Mouse (Mus musculus) adrenal gland, postnatal 14 days (tissue): Measurements from ENCODE around the gene Ntn5. TPM values are rescaled to one million over a fixed set of nuclear protein-coding genes. Genes with fewer than 3 reads are reported as not detected.
"Not testable (repeated sequence)": the region's sequence is repeated elsewhere in the genome, so short reads cannot be mapped to it uniquely, and the experiment has no call there.

Experiments used
- DNase-seq: peaks from one replicate; pipeline ENCODE4 v3.0.0; 2021; ENCODE audit warnings: mixed read lengths
- long read RNA-seq, 2 experiments: library from polyadenylated mRNA; stranded (forward); transcript quantifications; one replicate each; pipeline ENCODE4 v2.0.0; 2021
- total RNA-seq: library from RNA; stranded (reverse); gene quantifications from 2 replicates; pipeline ENCODE4 v1.2.3, GENCODE M21; 2021

The Ntn5 gene
- total RNA-seq = 0.26 TPM in 1 of 2 replicates, not detected in the other
- long read RNA-seq, experiment 1, partial matches to known transcripts = 0 of 1 reads
- long read RNA-seq, experiment 1, other reads (novel, unspliced or antisense) = 0 of 1 reads
- long read RNA-seq, experiment 2 = 0 reads

- DNase-seq = no peak
These were observed at the start of gene Ntn5 for GRCm38 (mm10) chr7:45683396-45684050. Ntn5 (plus strand) TSS chr7:45684022.

- DNase-seq = no peak
These were observed 48.7 kb upstream of the Ntn5 start for GRCm38 (mm10) chr7:45634946-45635681.

DNA sequence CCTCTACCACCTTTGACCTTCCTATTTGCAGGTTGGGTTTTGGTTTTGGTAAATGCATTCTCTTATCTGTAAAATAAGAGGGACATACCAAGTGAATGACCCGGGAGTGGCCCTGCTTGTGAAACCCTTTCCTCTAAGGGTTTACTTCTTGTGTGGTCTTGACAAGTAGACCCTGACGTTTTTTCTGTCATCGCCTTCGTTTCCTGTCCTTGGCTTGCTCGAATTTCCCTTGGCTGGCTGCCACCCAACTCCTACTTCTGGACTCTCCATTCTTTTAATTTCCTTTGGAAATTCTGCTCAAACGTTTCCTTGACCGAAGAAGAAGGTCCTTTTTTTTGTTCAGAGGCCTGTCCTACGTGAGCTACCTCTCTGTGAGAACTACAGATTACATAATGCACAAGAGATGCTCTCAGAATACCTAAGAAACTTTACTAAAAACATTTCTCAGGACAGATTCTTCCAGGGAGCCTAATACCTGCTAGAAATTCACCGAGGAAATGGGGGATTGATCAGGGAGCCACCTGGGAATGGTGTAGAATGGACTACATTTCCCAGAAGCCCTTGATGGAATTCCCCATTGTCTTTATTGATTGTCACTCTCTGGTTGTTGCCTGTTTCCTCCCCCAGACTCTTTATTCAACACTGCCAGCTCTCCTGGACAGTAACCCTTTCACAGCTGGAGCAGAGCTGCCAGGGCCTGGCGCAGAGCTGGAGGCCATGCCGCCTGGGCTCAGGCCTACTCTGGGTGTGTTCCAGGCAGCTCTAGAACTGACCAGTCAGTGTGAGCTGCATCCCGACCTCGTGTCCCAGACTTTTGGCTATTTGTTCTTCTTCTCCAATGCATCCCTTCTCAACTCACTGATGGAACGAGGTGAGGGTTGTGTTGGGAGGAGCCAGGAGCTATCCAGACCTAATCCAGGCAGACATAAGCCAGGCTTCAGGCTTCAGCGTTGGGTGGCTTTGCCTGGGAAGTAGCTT, 47.8 kb upstream of the Ntn5 start:
- DNase-seq = peak; percentile 80

DNA sequence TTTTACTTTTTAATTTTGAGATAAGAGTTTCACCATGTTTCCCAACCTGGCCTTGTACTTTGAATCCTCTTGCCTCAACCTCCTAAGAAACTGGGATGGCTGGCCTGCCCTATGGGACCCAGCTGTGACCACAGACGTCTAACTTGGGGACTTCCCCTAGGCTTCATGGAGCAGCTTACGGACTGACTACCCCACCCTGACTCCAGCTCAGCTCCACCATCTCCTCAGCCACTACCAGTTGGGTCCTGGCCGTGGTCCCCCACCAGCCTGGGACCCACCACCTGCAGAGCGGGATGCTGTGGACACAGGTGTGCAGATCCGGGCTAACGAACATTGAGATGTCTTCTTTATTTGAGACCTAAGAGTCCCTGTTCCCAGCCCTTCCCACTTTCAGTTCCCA, 46.1 kb upstream of the Ntn5 start:
- DNase-seq = no peak

DNA sequence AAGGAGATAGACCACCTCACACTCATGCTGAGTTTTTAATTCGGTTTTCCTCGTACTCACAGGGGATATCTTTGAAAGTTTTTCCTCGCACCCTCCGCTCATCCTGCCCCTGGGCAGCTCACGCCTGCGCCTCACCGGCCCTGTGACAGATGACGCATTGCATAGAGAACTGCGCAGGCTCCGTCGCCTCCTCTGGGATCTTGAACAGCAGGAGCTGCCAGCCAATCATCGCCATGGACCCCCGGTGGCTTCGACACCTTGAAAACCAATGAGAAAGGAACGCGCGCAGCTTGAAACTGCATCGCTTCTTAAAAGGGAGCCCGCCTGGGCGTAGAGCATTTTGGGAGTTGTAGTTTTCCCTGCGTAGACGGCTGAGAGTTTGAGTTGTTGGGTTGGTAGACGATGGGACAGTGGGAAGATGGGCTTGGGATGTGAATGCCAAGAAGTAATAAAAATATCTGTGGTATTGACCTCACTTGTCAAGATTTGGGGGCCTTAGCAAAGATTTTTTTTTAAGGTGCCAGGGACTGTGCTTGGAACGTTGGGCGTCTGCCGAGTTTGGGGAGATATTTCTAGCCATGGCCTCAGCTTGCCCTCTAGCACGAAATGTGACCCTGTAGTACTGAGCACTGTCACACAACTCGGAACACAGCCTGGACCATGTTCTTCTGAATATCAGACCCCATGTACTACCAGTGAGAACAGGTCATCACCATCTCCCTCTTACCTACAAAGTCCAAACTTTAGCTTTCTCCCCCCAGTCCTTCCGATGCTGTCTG, 45.0 kb upstream of the Ntn5 start:
- DNase-seq = peak; percentile 95

GRCm38 (mm10) chr7:45639561-45640027, 44.2 kb upstream of the Ntn5 start, which contains the start of gene Mamstr:
Mamstr (plus strand) TSS chr7:45639977.
- DNase-seq = no peak

DNA sequence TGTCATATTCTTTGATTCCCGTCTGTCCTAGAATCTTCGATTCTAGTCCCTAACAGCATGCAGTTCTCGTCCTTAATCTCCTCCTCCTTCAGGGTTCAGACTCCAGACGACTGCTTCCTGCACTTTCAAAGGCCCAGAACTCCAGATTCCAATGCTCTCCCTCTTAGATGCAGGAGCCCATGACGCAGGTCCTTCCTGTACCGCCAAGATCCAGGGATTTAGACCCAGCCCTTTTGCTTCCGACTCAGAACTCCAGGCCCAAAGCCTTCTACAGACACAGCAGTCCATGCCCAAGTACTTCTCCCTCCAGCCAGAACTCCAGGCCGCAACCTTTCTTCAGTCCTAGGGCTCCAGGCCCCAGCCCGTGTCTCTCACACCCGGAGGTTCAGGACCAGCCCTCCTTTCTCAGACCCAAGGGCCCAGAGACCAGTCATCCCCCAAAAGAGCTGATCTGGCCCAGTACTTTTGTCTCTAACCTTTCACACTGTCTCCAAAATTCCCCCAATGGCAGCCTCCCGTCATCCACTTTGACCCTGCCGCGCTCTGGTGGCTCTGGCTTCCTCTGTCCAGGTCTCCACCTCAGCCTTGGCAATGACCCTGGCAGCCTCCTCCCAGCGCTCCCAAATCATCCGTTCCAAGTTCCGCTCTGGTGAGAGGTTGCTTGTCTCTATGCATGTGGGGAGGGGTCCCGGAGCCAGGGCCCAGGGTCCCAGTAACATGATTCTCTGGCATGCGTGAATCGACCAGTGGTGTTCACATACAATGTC, 43.4 kb upstream of the Ntn5 start:
- peak; percentile 48 for DNase-seq

DNA sequence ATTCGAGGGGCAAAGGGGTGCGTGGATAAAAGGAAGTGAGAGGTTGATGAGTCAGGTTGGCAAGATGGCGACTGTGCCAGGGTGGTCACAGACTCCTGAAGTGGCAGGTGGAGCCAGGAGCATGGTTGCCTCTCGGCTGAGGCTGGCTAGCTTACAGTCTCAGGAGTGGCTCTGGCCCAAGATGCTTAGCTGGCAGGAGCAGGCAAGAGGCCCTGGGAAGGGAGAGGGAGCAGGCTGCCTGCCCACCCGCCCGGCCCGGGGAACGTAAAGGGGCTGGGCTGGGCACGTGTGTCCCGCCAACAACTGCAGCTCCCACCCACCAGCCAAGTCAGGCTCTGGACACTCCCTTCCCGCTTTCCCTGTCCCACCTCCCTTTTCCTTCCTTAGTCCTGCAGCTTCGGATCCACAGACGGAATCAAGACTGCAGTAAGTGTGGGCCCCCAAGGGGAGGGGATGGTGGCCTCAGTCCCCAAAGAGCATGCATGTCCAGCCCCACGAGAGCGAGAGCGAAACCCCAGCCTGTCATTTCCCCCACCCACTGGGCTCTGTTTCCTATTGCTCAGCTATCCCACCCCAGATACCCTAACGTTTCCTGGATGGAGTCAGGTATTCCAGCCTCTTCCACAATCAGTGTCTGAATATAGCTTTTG, 42.3 kb upstream of the Ntn5 start:
- DNase-seq = no peak

- DNase-seq = no peak
These were observed 41.7 kb upstream of the Ntn5 start for GRCm38 (mm10) chr7:45642083-45642482.

DNA sequence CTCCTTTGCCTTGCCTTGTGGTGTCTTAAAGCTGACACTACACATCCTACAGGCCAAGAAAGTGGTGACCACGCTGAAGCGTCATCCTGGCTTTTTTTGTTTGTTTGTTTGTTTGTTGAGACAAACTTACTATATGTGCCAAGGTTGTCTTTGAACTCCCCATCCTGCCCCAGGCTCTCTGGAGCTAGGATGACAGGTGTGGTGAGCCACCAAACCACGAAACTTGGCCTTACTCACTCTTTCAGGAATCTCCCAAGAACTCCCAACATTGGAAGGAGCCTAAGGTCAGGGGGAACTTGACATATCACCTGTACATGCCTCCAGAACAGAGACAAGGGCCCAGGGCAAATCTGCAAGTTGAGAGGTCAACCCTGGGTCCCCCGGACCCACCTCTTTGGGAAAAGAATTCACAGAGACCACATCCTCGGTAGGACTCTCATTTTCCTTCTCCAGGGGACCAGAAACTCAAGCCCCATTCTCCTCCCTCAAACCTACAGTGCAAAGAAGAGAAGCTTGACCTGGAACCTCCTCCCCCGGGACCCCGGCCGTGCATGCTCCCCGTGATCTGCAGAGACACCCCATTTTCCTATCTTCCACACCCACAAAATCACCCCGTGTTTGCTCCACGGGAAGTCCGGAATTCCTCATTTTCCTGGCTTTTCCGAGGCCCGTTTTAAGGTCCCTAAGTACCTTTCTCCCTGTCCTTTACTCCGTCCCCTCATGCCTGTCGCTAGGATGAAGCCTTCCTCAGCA, 41.1 kb upstream of the Ntn5 start:
- no peak for DNase-seq

DNA sequence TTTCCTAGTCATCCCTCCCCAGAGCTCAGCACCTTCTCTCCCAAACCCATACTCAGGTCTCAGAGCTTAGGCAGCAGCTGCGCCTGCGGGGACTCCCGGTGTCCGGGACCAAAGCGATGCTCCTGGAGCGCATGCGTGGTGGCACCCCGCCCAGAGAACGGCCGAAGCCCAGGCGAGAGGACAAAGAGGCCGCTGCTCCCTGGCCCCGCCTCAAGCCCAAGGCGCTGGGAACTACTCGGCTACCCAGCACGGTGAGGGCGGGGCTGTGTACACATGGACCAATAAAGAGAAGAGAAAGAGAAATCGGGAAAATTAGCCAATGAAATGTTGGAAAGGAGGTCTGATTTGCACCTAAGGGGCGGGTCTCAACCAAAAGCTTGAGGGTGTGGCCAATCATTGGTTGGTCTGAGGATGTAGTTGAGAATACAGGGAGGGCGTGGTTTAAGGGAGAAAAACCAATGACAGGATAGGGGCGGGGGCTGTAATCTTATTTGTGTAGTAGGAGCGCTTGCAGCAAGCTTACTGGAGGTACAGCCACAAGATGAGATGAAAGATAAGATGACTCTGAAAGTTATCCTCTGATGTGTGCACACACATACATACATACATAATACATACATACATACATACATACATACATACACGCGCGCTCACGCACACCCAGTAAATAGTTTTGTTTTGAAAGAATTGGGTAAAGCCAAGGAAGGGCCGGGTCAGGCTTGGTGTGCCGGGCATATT, 40.2 kb upstream of the Ntn5 start:
- DNase-seq = peak; percentile 98

DNA sequence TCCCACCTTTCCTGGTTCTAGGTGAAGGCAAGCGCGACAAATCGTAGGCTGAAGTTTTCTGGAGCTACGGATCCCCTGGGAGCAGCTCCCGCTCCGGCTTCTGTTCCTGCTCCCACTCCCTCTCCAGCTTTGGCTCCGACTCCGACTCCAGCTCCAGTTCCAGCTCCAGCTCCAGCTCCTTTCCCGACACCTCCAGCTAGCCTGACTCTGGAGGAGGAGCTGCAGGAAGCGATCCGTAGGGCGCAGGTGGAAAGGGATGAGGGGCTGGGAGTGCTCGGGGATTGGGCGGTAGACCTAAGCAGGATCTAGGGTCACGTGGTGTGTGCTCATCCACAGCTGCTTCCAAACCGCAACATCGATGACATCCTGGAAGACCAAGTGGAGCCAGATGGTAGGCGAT, 39.6 kb upstream of the Ntn5 start:
- peak; percentile 64 for DNase-seq

GRCm38 (mm10) chr7:45644872-45645590, 38.8 kb upstream of the Ntn5 start:
- DNase-seq = no peak

- DNase-seq = no peak
These were observed 38.2 kb upstream of the Ntn5 start for GRCm38 (mm10) chr7:45645591-45645971.

- DNase-seq = no peak
These were observed 37.2 kb upstream of the Ntn5 start for GRCm38 (mm10) chr7:45646671-45647070.

DNA sequence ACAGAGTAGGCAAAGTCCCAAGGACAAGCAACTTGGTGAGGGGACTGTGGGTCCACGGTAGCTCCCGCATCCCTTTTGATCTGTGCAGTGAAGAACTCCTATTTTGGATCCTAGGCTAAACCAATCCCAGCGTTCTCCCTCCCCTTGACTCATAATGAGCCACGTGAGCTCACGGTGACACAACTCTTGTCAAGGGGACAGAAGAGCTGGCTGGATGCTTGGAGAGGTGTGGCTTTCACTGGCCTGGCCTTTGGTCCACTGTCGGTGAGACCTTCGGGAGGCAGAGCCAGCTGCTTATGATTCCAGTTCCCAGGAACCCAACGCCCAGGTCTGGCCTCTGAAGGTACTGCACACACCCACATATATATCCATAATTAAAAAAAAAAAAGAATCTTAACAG, 34.5 kb upstream of the Ntn5 start:
- DNase-seq = peak; percentile 78

- not testable (repeated sequence) for DNase-seq
These were observed 33.3 kb upstream of the Ntn5 start for GRCm38 (mm10) chr7:45650484-45650883.
